Mouse (Mus musculus): Measurements from ENCODE around the gene Tmem206. TPM values are rescaled to one million over a fixed set of nuclear protein-coding genes. Genes with fewer than 3 reads are reported as not detected.
A peak's percentile ranks its signal among the peaks of the same experiment; 100 is the strongest.

The Tmem206 gene
- polyA plus RNA-seq, 1 experiment from 2014 or later: 36.6 TPM

DNA sequence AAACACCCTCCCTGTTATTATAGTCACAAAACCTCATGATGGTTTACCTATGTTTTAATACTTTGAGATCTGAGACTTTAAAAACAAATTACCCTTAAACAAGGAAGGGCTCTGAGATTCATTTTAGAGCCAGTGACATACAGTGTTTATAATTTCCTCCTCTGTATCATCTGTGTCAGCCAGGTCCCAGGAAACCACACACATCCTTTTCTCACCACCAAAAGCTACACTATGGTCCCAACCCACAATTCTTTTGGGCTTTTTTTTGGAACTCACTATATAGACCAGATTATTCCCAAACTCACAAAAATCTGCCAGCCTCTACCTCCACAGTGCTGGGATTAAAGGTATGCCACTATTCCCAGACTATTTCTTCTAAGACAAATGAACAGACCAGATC is 43.4 kb downstream of the Tmem206 start:
- no peaks in the 10 kb centered on the region for H3K4me1 ChIP-seq (replicated peaks)

GRCm38 (mm10) chr1:191374993-191375643 is 49.4 kb downstream of the Tmem206 start:
- no peak overlapping the region for H3K27ac ChIP-seq
- no peaks in the 10 kb centered on the region for H3K27me3 ChIP-seq (ENCODE audit: insufficient read depth, poor library complexity, severe bottlenecking)
- H3K9me3 ChIP-seq: no peaks in the 10 kb centered on the region
- peaks cover 8% of the 10 kb centered on the region; the same call in 1 of the 2 replicates for H3K36me3 ChIP-seq
- H3K4me1 ChIP-seq (replicated peaks): no peaks in the 10 kb centered on the region
- no peak for DNase-seq (ENCODE audit: low spot score)
- WGBS: 94% methylated on average over 10 of the region's 10 CpGs
- no peak overlapping the region for H3K4me3 ChIP-seq

More for the DNA sequence above, 43.4 kb downstream of the Tmem206 start:
- Histone ChIP-seq H3K27ac (no peak overlapping the region), H3K27me3 (ENCODE audit: insufficient read depth, poor library complexity, severe bottlenecking) (no peaks in the 10 kb centered on the region), H3K36me3 (peaks cover 18% of the 10 kb centered on the region; the same call in 1 of the 2 replicates), H3K4me3 (no peak overlapping the region), H3K9me3 (no peaks in the 10 kb centered on the region)
- DNase-seq (ENCODE audit: low spot score): no peak

- Histone ChIP-seq H3K36me3 (peaks cover 3% of the 10 kb centered on the region; the same call in 1 of the 2 replicates), H3K4me1 (replicated peaks) (no peaks in the 10 kb centered on the region), H3K9me3 (no peaks in the 10 kb centered on the region), H3K27ac (no peak overlapping the region), H3K27me3 (ENCODE audit: insufficient read depth, poor library complexity, severe bottlenecking) (no peaks in the 10 kb centered on the region), H3K4me3 (no peak overlapping the region)
- 88% methylated on average over 5 of the region's 5 CpGs for WGBS
- no peak for DNase-seq (ENCODE audit: low spot score)
Observed at GRCm38 (mm10) chr1:191375644-191375998, 49.9 kb downstream of the Tmem206 start.

DNA sequence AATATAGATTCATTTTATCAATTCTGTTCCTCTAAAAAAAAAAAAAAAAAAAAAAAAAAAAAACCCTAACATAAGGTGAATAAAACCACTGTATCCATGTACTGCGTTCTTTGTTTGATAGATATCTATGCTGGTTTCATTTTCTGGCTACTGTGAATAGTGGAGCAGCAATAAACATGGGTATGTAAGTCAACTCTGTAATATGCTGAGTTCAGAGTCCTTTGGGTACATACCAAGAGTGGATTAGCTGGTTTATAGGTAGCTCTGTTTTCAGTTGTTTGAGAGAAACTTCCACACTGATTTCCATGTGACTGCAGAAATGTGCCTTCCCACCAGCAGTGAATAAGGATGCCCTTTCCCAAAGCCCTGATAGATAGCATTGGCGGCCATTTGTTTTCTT is 52.4 kb downstream of the Tmem206 start:
- H3K27me3 ChIP-seq (ENCODE audit: insufficient read depth, poor library complexity, severe bottlenecking): no peaks in the 10 kb centered on the region
- H3K9me3 ChIP-seq: no peaks in the 10 kb centered on the region
- no peaks in the 10 kb centered on the region for H3K4me1 ChIP-seq (replicated peaks)
- no peak overlapping the region for H3K4me3 ChIP-seq
- no peak for DNase-seq (ENCODE audit: low spot score)
- no peaks in the 10 kb centered on the region for H3K36me3 ChIP-seq
- no peak overlapping the region for H3K27ac ChIP-seq
- WGBS: 95% methylated on average over 2 of the region's 2 CpGs

DNA sequence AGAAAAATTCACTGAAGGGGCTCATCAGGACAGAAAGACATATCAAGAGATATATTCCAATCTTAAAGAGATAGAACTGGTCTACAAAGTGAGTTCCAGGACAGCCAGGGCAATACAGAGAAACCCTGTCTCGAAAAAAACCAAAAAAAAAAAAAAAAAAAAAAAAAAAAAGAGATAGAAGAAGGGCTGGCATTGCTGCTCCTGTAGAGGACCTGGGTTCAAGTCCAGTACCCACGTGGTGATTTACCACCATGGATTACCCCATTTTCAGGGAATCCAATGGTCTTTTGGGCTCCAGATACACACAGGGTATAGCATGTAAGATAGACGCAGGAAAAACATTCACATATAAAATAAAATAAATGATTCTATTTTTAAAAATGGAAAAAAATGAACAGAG is 55.1 kb downstream of the Tmem206 start:
- Histone ChIP-seq H3K4me3 (no peak overlapping the region), H3K36me3 (peaks cover 2% of the 10 kb centered on the region; the same call in 1 of the 2 replicates), H3K4me1 (replicated peaks) (no peaks in the 10 kb centered on the region), H3K9me3 (no peaks in the 10 kb centered on the region), H3K27me3 (ENCODE audit: insufficient read depth, poor library complexity, severe bottlenecking) (no peaks in the 10 kb centered on the region), H3K27ac (no peak overlapping the region)
- no peak for DNase-seq (ENCODE audit: low spot score)
- 87% methylated on average over 3 of the region's 3 CpGs for WGBS

DNA sequence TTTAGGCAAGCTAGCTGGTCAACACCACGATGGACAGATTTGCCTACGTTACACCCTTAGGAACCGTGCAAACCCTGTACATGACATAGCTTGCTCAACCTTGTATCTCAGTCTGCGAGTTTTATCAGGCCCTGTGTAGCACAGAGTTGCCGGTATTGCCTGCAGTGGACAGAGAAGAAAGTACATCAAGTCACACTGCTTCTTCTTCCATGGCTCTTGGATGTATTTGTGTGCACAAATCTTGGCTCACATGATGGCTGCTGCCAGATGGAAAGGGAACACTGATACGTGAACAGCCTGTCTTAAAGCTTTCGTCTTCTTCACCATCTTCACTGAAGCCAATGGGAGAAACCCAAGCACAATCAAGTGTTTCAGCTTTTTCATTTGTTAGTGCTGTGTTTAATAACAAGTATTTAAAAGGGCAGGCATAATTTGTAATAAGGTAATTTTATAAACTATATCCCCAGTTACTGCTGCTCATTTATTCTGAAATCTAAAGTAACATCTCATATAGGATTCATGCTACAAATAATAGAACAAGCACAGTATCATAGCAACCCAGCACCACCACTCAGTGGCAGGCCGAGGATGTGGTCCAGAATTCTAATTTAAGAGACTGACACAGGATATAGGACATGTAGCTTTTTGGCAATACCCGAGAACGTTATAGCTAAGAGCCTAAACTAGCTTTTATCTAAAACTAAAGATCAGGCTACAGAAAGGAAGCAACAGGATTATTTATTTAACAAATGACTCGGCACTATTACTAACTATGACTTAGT is 56.4 kb downstream of the Tmem206 start:
- DNase-seq (ENCODE audit: low spot score): no peak
- no peaks in the 10 kb centered on the region for H3K27me3 ChIP-seq (ENCODE audit: insufficient read depth, poor library complexity, severe bottlenecking)
- no peaks in the 10 kb centered on the region for H3K9me3 ChIP-seq
- H3K4me3 ChIP-seq: no peak overlapping the region
- WGBS: 94% methylated on average over 11 of the region's 11 CpGs
- peaks cover 2% of the 10 kb centered on the region; the same call in 1 of the 2 replicates for H3K36me3 ChIP-seq
- H3K4me1 ChIP-seq (replicated peaks): no peaks in the 10 kb centered on the region
- no peak overlapping the region for H3K27ac ChIP-seq

DNA sequence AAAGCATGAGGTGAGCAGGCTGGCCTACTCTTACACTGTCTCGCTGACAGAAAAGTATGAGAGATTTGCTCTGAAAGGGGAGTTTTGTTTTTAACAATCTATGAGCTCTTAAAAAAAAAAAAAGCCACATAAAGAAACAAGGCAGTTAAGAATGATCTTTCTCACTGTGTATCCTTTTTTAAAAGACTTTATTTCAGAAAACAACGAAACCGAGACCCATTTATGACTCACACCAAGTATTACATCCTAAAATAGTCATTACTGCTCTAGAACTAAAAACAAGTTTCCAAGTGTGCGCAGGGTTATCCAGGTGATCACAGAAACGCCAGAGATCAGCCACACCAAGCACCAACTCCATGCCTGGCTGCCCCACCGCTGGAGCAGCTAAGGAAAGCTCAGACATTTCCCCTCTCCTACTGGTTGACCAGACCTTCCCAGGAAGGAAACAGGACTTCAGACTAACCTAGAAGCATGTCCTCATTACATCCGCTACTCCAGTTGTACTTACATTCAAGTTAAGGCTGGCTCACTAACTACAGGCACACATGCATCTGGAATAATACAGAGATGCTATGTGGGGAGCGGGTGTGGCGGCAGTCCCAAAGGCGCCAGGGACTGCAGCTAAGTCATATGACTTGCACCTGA is 59.2 kb downstream of the Tmem206 start:
- no peak overlapping the region for H3K4me3 ChIP-seq
- peaks cover 2% of the 10 kb centered on the region; the same call in 1 of the 2 replicates for H3K36me3 ChIP-seq
- H3K4me1 ChIP-seq (replicated peaks): no peaks in the 10 kb centered on the region
- no peak overlapping the region for H3K27ac ChIP-seq
- no peaks in the 10 kb centered on the region for H3K9me3 ChIP-seq
- no peak for DNase-seq (ENCODE audit: low spot score)
- WGBS: 94% methylated on average over 10 of the region's 10 CpGs
- no peaks in the 10 kb centered on the region for H3K27me3 ChIP-seq (ENCODE audit: insufficient read depth, poor library complexity, severe bottlenecking)

DNA sequence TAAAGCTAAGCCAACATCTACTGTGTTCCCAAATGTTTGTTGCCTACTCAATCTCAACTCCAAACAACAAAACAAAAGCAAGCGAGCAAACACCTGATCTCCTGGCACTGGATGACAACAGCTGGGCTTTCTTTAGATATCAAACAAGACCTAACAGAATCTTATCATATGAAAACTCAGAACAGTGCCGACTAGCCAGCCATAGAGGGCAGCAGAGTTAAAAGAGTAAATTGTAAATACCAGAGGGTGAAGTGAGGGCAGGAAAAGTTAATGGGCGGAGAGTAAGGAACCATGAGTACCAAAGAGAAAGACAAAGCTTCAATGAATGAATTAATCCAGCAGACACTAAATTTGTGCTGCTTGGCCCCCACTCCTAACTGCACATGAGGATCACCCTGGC is 65.6 kb downstream of the Tmem206 start:
- H3K4me3 ChIP-seq: no peak overlapping the region
- H3K27me3 ChIP-seq (ENCODE audit: insufficient read depth, poor library complexity, severe bottlenecking): no peaks in the 10 kb centered on the region
- 30% methylated on average over 3 of the region's 3 CpGs for WGBS
- H3K27ac ChIP-seq: no peak overlapping the region
- no peaks in the 10 kb centered on the region for H3K36me3 ChIP-seq
- H3K9me3 ChIP-seq: no peaks in the 10 kb centered on the region
- H3K4me1 ChIP-seq (replicated peaks): peaks cover 14% of the 10 kb centered on the region
- DNase-seq (ENCODE audit: low spot score): peak; percentile 31

- H3K36me3 ChIP-seq: no peaks in the 10 kb centered on the region
- no peak for DNase-seq (ENCODE audit: low spot score)
- no peak overlapping the region for H3K4me3 ChIP-seq
- H3K9me3 ChIP-seq: no peaks in the 10 kb centered on the region
- 83% methylated on average over 3 of the region's 3 CpGs for WGBS
- peaks cover 14% of the 10 kb centered on the region for H3K4me1 ChIP-seq (replicated peaks)
- H3K27me3 ChIP-seq (ENCODE audit: insufficient read depth, poor library complexity, severe bottlenecking): no peaks in the 10 kb centered on the region
- H3K27ac ChIP-seq: no peak overlapping the region
Observed at GRCm38 (mm10) chr1:191393536-191393935, 67.8 kb downstream of the Tmem206 start.

DNA sequence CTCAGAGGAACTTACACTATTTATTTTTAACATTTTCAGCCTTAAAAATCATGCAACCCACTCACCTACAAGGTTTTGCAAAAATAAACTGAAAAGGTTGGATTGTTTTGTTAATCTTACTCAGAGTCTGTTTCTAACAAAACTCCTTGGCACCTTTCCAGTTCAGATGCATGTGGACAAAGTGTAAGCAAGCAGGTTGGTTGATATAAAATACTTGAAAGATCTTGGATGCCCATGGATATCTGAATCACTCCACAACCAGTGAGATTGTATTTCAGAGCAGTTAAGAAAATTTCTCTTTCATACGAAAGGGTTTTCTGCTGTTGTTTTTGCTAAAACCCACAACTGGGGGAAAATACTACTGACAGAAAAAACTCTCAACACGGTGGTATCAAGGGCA is 68.4 kb downstream of the Tmem206 start:
- H3K9me3 ChIP-seq: no peaks in the 10 kb centered on the region
- H3K27ac ChIP-seq: no peak overlapping the region
- H3K36me3 ChIP-seq: no peaks in the 10 kb centered on the region
- no peak overlapping the region for H3K4me3 ChIP-seq
- DNase-seq (ENCODE audit: low spot score): no peak
- peaks cover 14% of the 10 kb centered on the region for H3K4me1 ChIP-seq (replicated peaks)
- H3K27me3 ChIP-seq (ENCODE audit: insufficient read depth, poor library complexity, severe bottlenecking): no peaks in the 10 kb centered on the region
- WGBS: 73% methylated on average over 2 of the region's 2 CpGs

GRCm38 (mm10) chr1:191395200-191395599 is 69.5 kb downstream of the Tmem206 start:
- Histone ChIP-seq H3K27ac (no peak overlapping the region), H3K27me3 (ENCODE audit: insufficient read depth, poor library complexity, severe bottlenecking) (no peaks in the 10 kb centered on the region; the same call in 1 of the 2 replicates), H3K9me3 (no peaks in the 10 kb centered on the region), H3K4me1 (replicated peaks) (peaks cover 14% of the 10 kb centered on the region), H3K4me3 (peak overlapping the region; percentile 77), H3K36me3 (no peaks in the 10 kb centered on the region)
- DNase-seq (ENCODE audit: low spot score): no peak
- WGBS: 51% methylated on average over 1 of the region's 1 CpGs

- H3K27ac ChIP-seq: peak overlapping the region; percentile 96
- H3K36me3 ChIP-seq: no peaks in the 10 kb centered on the region
- H3K27me3 ChIP-seq (ENCODE audit: insufficient read depth, poor library complexity, severe bottlenecking): no peaks in the 10 kb centered on the region; the same call in 1 of the 2 replicates
- peaks cover 14% of the 10 kb centered on the region for H3K4me1 ChIP-seq (replicated peaks)
- peak; percentile 62 for DNase-seq (ENCODE audit: low spot score)
- peak overlapping the region; percentile 77 for H3K4me3 ChIP-seq
- H3K9me3 ChIP-seq: no peaks in the 10 kb centered on the region
- WGBS: 1% methylated on average over 43 of the region's 43 CpGs
Observed at GRCm38 (mm10) chr1:191395871-191396433, 70.2 kb downstream of the Tmem206 start.

GRCm38 (mm10) chr1:191396446-191396845 is 70.7 kb downstream of the Tmem206 start:
- H3K9me3 ChIP-seq: no peaks in the 10 kb centered on the region
- under 1% methylated on average over 73 of the region's 74 CpGs for WGBS
- H3K4me3 ChIP-seq: peak overlapping the region; percentile 77
- H3K27ac ChIP-seq: peak overlapping the region; percentile 96
- H3K36me3 ChIP-seq: no peaks in the 10 kb centered on the region
- no peak for DNase-seq (ENCODE audit: low spot score)
- no peaks in the 10 kb centered on the region; the same call in 1 of the 2 replicates for H3K27me3 ChIP-seq (ENCODE audit: insufficient read depth, poor library complexity, severe bottlenecking)
- H3K4me1 ChIP-seq (replicated peaks): peaks cover 14% of the 10 kb centered on the region

Measured in hindbrain, embryonic 10.5 days (tissue).